Mouse (Mus musculus): Measurements from ENCODE around the gene Tstd1.

Tstd1 gene

GRCm38 (mm10) chr1:171419291-171419882, 715 bp downstream of the Tstd1 start:
- DNase-seq (ENCODE audit: low read depth, low spot score) = no peak

GRCm38 (mm10) chr1:171419905-171420304, 1.2 kb downstream of the Tstd1 start:
- no peak for DNase-seq (ENCODE audit: low read depth, low spot score)

GRCm38 (mm10) chr1:171422504-171423095, 3.9 kb downstream of the Tstd1 start:
- no peak for DNase-seq (ENCODE audit: low read depth, low spot score)

- DNase-seq (ENCODE audit: low read depth, low spot score) = no peak
These were observed 6.0 kb downstream of the Tstd1 start for GRCm38 (mm10) chr1:171424638-171425037.

GRCm38 (mm10) chr1:171425126-171425525, 6.5 kb downstream of the Tstd1 start:
- peak; percentile 34 for DNase-seq (ENCODE audit: low read depth, low spot score)

GRCm38 (mm10) chr1:171432158-171432557, 13.5 kb downstream of the Tstd1 start:
- no peak for DNase-seq (ENCODE audit: low read depth, low spot score)

- DNase-seq (ENCODE audit: low read depth, low spot score) = no peak
These were observed 16.7 kb downstream of the Tstd1 start for GRCm38 (mm10) chr1:171435288-171435814.

- no peak for DNase-seq (ENCODE audit: low read depth, low spot score)
These were observed 17.3 kb downstream of the Tstd1 start for GRCm38 (mm10) chr1:171435974-171436373.

GRCm38 (mm10) chr1:171437264-171438013, 18.8 kb downstream of the Tstd1 start, which contains the start of gene F11r:
Gene F11r (plus strand): TSS chr1:171437535.
- peak; percentile 39 for DNase-seq (ENCODE audit: low read depth, low spot score)

- DNase-seq (ENCODE audit: low read depth, low spot score) = no peak
These were observed 19.5 kb downstream of the Tstd1 start for GRCm38 (mm10) chr1:171438014-171438670.

GRCm38 (mm10) chr1:171439072-171439471, 20.4 kb downstream of the Tstd1 start:
- DNase-seq (ENCODE audit: low read depth, low spot score) = peak; percentile 20

GRCm38 (mm10) chr1:171440025-171440725, 21.5 kb downstream of the Tstd1 start:
- peak; percentile 65 for DNase-seq (ENCODE audit: low read depth, low spot score)

GRCm38 (mm10) chr1:171441466-171442412, 23.1 kb downstream of the Tstd1 start:
- peak; percentile 25 for DNase-seq (ENCODE audit: low read depth, low spot score)

- no peak for DNase-seq (ENCODE audit: low read depth, low spot score)
These were observed 23.7 kb downstream of the Tstd1 start for GRCm38 (mm10) chr1:171442413-171442760.

GRCm38 (mm10) chr1:171445050-171445449, 26.4 kb downstream of the Tstd1 start:
- DNase-seq (ENCODE audit: low read depth, low spot score) = peak; percentile 42

GRCm38 (mm10) chr1:171446854-171447253, 28.2 kb downstream of the Tstd1 start:
- no peak for DNase-seq (ENCODE audit: low read depth, low spot score)

GRCm38 (mm10) chr1:171447692-171448091, 29.0 kb downstream of the Tstd1 start:
- no peak for DNase-seq (ENCODE audit: low read depth, low spot score)

GRCm38 (mm10) chr1:171450062-171450461, 31.4 kb downstream of the Tstd1 start:
- no peak for DNase-seq (ENCODE audit: low read depth, low spot score)

- DNase-seq (ENCODE audit: low read depth, low spot score) = no peak
These were observed 32.3 kb downstream of the Tstd1 start for GRCm38 (mm10) chr1:171451001-171451400.

- no peak for DNase-seq (ENCODE audit: low read depth, low spot score)
These were observed 33.9 kb downstream of the Tstd1 start for GRCm38 (mm10) chr1:171452522-171452921.
